Mouse (Mus musculus): ENCODE measurements around the gene Gm5483.

GRCm38 (mm10) chr16:36138201-36138600 is 45.8 kb upstream of the Gm5483 start:
- no peak for TF ChIP-seq ZNF384 (IDR thresholded peaks at IDR 0.05; ENCODE audit: low read depth, low read length)
- TF ChIP-seq HCFC1 (IDR thresholded peaks at IDR 0.05; ENCODE audit: borderline replicate concordance, insufficient read depth, low read length): no peak
- no peak for TF ChIP-seq CHD2 (IDR thresholded peaks at IDR 0.05; ENCODE audit: low read depth, low read length)
